Mouse (Mus musculus) neural tube, embryonic 15.5 days (tissue): ENCODE results near the gene 4930469K13Rik. TPM values are rescaled to one million over a fixed set of nuclear protein-coding genes. Genes with fewer than 3 reads are reported as not detected.

Experiments
- ATAC-seq: fragments of 200-750 bp; cut with Nextera tagmentation; 2 replicates; pipeline ENCODE4 v1.8.0; 2017; ENCODE audit warnings: mild to moderate bottlenecking, moderate TSS enrichment, moderate library complexity; ENCODE audit not compliant: low FRiP score
- H3K27ac ChIP-seq: fragments of 300-500 bp; sonication (generic); replicated peaks from 2 replicates; pipeline ENCODE4 v1.5.1; 2015; ENCODE audit warnings: mild to moderate bottlenecking, inconsistent platforms
- H3K27me3 ChIP-seq: fragments of 300-500 bp; sonication (generic); replicated peaks from 2 replicates; pipeline ENCODE4 v1.6.1; 2015; ENCODE audit warnings: inconsistent platforms
- H3K36me3 ChIP-seq: fragments of 300-500 bp; sonication (generic); 2 replicates; pipeline ENCODE4 v1.6.1; 2015; ENCODE audit warnings: inconsistent platforms
- H3K4me1 ChIP-seq: fragments of 300-500 bp; sonication (generic); 2 replicates; pipeline ENCODE4 v1.6.1; 2015; ENCODE audit warnings: inconsistent platforms
- H3K4me2 ChIP-seq: fragments of 300-500 bp; sonication (generic); 2 replicates; pipeline ENCODE4 v1.6.1; 2015; ENCODE audit warnings: inconsistent platforms, mild to moderate bottlenecking, moderate library complexity
- H3K4me3 ChIP-seq: fragments of 300-500 bp; sonication (generic); replicated peaks from 2 replicates; pipeline ENCODE4 v1.5.1; 2015; ENCODE audit warnings: mild to moderate bottlenecking, inconsistent platforms
- H3K9ac ChIP-seq: fragments of 300-500 bp; sonication (generic); replicated peaks from 2 replicates; pipeline ENCODE4 v1.6.1; 2015; ENCODE audit warnings: mild to moderate bottlenecking, inconsistent platforms
- H3K9me3 ChIP-seq: fragments of 300-500 bp; sonication (generic); replicated peaks from 2 replicates; pipeline ENCODE4 v1.6.1; 2016; ENCODE audit warnings: inconsistent platforms
- WGBS: fragments of 180-500 bp; shearing (Covaris S2); methylation state at CpG from one replicate; pipeline ENCODE4 v1.1.7; 2015; ENCODE audit warnings: mixed read lengths; 5-methylcytosine and 5-hydroxymethylcytosine counted together
- polyA plus RNA-seq: library from polyadenylated mRNA; unstranded; fragments of >200 nt; fragmentation: Nextera tagmentation; extraction: Ambion mirVana; gene quantifications from 2 replicates; pipeline ENCODE4 v1.2.1, GENCODE M21; 2015

The 4930469K13Rik gene
- polyA plus RNA-seq, 1 experiment from 2014 or later = 24.1 TPM

GRCm38 (mm10) chr11:33928658-33929057, 169.7 kb downstream of the 4930469K13Rik start:
- 32% methylated on average over 7 of the region's 7 CpGs for WGBS
- Histone ChIP-seq H3K4me2 (no peak overlapping the region), H3K27me3 (0 out of 2 replicates have a peak, but pooled peaks cover 3% of the 10 kb centered on the region), H3K4me1 (peaks cover 33% of the 10 kb centered on the region), H3K4me3 (no peak overlapping the region), H3K9me3 (no peaks in the 10 kb centered on the region), H3K27ac (no peak overlapping the region), H3K9ac (no peak overlapping the region), H3K36me3 (no peaks in the 10 kb centered on the region)
- ATAC-seq = peak; percentile 55; the same call in 1 of the 2 replicates

DNA sequence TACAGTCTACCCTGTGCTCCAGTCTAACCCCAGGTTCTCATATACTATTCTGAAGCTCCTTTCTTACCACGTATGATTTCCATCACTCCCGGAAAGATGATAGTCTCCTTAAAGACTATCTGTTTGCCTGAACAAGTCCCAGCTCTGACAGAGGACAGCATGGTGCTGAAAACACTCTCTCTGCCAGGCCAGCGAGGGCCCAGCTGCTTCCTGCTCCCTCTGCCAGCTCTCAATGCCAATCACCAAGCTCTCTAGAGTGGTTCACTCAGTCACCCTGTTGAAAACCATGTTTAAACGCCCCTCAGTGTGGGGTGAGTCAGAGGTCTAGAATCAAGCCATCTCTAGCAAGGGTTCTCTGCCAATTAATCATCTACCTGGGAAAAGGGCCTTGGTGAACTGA, 170.5 kb downstream of the 4930469K13Rik start:
- no peak overlapping the region for H3K4me3 ChIP-seq
- no peak overlapping the region for H3K9ac ChIP-seq
- no peak for ATAC-seq
- H3K4me1 ChIP-seq = peaks cover 33% of the 10 kb centered on the region
- H3K9me3 ChIP-seq = no peaks in the 10 kb centered on the region
- WGBS = 69% methylated on average over 4 of the region's 4 CpGs
- 0 out of 2 replicates have a peak, but pooled peaks cover 4% of the 10 kb centered on the region for H3K27me3 ChIP-seq
- no peak overlapping the region for H3K4me2 ChIP-seq
- H3K27ac ChIP-seq = no peak overlapping the region
- no peaks in the 10 kb centered on the region for H3K36me3 ChIP-seq

DNA sequence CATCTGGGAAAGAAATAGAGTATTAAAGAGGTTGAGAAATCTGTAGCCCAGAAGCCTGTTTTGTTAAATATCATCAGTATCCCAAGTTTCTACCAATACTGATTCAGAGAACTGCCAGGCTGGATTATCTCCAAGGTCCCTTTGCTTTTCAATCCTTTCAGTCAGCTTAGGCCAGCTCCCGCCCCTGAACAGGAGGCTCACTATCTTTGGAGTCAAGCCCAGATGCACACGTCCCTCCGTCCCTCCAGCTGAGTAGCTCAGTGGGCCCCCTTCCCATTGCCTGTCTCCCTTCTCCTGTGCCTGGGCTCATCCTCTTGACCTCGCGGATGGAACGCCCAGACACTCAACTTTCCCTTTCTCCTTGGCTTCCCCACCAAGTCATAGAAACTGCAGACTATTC, 171.0 kb downstream of the 4930469K13Rik start:
- Histone ChIP-seq H3K4me2 (no peak overlapping the region), H3K27me3 (0 out of 2 replicates have a peak, but pooled peaks cover 4% of the 10 kb centered on the region), H3K4me3 (no peak overlapping the region), H3K27ac (no peak overlapping the region), H3K9me3 (no peaks in the 10 kb centered on the region), H3K4me1 (peaks cover 28% of the 10 kb centered on the region), H3K9ac (no peak overlapping the region), H3K36me3 (no peaks in the 10 kb centered on the region)
- ATAC-seq = no peak
- WGBS = 69% methylated on average over 6 of the region's 6 CpGs

DNA sequence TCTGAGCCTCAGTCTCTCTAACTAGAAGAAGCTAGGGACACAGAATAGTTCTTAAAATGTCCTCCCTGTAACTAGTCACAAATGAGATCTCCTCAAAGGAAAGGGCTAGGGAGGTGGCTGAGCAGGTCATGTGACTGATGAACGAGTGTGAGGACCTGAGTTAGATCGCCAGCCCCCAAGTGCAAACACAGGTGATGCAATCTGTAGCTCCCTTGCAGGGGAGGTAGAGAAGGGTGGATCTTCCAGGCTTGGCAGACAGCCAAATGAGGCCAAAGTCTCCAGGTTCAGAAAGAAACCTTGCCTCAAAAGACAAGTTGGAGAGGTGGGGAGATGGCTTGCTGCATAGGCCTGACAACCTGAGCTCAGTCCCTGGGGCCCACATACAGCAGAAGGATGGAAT, 171.8 kb downstream of the 4930469K13Rik start:
- Histone ChIP-seq H3K27me3 (0 out of 2 replicates have a peak, but pooled peaks cover 4% of the 10 kb centered on the region), H3K36me3 (no peaks in the 10 kb centered on the region), H3K4me1 (peaks cover 25% of the 10 kb centered on the region), H3K4me2 (no peak overlapping the region), H3K9me3 (no peaks in the 10 kb centered on the region), H3K27ac (no peak overlapping the region), H3K9ac (no peak overlapping the region), H3K4me3 (no peak overlapping the region)
- 71% methylated on average over 2 of the region's 2 CpGs for WGBS
- no peak for ATAC-seq

- H3K4me1 ChIP-seq = peaks cover 25% of the 10 kb centered on the region
- 0 out of 2 replicates have a peak, but pooled peaks cover 4% of the 10 kb centered on the region for H3K27me3 ChIP-seq
- WGBS = 52% methylated on average over 8 of the region's 8 CpGs
- H3K36me3 ChIP-seq = no peaks in the 10 kb centered on the region
- no peak for ATAC-seq
- 0 out of 2 replicates have a peak overlapping the region, but pooled peaks have one; percentile 30 for H3K9ac ChIP-seq
- no peak overlapping the region for H3K4me3 ChIP-seq
- no peak overlapping the region; the same call in 1 of the 2 replicates for H3K27ac ChIP-seq
- H3K4me2 ChIP-seq = no peak overlapping the region
- no peaks in the 10 kb centered on the region for H3K9me3 ChIP-seq
Measured at GRCm38 (mm10) chr11:33925778-33926177, 172.6 kb downstream of the 4930469K13Rik start.

Other genes with a start within 250 kb of the 4930469K13Rik start
- 0.36 and 0.45 TPM in 2 replicates for gene Kcnmb1, start 135.5 kb downstream of the 4930469K13Rik start, polyA plus RNA-seq
- 129 and 147 TPM in 2 replicates for gene Kcnip1, start 105.4 kb downstream of the 4930469K13Rik start, polyA plus RNA-seq
- gene Lcp2, start 51.6 kb downstream of the 4930469K13Rik start, polyA plus RNA-seq = 2.0 and 7.3 TPM in 2 replicates
- gene Foxi1, start 109.5 kb upstream of the 4930469K13Rik start, polyA plus RNA-seq = not detected in 2 replicates
- 3.6 and 4.0 TPM in 2 replicates for gene Fam196b, start 216.3 kb upstream of the 4930469K13Rik start, polyA plus RNA-seq